Mouse (Mus musculus): Measurements from ENCODE around the gene Tbx15.

DNA sequence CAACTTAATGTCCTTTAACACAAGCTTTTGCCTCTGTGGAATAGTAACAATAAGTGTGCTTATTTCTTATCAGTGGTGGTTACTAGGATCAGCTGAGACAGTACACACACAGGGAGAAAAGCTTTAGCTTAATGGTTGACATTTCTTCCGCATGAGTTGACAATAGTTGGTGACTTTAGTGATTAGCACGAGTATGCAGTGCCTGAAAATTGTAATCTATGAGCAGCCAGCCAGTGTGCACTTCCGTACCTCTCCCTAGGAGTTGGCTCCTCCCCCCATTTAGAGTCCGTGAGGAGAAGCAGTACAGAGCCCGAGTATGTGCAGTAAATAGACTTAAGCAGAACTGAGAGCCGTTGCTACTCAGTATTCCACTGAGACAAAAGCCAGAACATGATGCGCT lies 24.5 kb downstream of the Tbx15 start:
- TF ChIP-seq CTCF (IDR thresholded peaks at IDR 0.05; ENCODE audit: extremely low read depth, insufficient read length, insufficient replicate concordance, low read depth, low read length) (no peak), POLR2A (IDR thresholded peaks at IDR 0.05; ENCODE audit: low read depth, low read length) (no peak)

Measured in small intestine, adult 2 months (tissue).